Mouse (Mus musculus): Measurements from ENCODE around the gene Gstt4.

DNA sequence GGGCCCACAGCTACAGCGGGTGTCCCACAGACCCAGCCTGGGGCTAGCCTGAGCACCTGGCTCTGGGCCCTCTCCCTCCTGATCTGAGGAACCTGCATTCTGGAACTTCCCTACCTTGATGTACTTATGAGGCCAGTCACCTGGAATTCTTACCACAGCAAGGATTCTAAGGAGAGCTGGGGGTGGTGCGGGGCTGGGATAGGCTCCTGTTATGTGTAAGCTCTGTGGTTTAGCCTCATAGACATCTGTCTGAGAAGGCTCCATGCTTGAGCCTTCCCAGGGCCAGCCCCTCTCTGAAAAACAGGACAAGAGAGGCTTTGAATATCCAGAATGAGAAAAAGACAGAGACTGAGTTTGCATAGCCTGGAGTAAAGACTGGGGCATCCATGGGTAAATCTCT, at the start of gene Gstt4:
- TF ChIP-seq CTCF (IDR thresholded peaks at IDR 0.05; ENCODE audit: low read depth, low read length) (no peak), GATA1 (IDR thresholded peaks at IDR 0.05; ENCODE audit: borderline replicate concordance, low read length) (no peak), POLR2AphosphoS5 (IDR thresholded peaks at IDR 0.05; ENCODE audit: insufficient replicate concordance, low read depth, low read length) (no peak), TAL1 (conservative IDR thresholded peaks at IDR 0.05; ENCODE audit: low read depth, low read length) (no peak)
